Mouse (Mus musculus) urinary bladder, postnatal 25 days (tissue): Measurements from ENCODE around the gene Gif.
A peak's percentile ranks its signal among the peaks of the same experiment; 100 is the strongest.

ENCODE experiments used
- DNase-seq: peaks from one replicate; pipeline ENCODE4 v3.0.0; 2022; ENCODE audit warnings: low spot score

Gif gene

GRCm38 (mm10) chr19:11747298-11747697 is at the start of gene Gif:
TSS of gene Gif (plus strand) at chr19:11747554.
- no peak for DNase-seq

GRCm38 (mm10) chr19:11698342-11698741 is 49.0 kb upstream of the Gif start:
- DNase-seq = no peak

DNA sequence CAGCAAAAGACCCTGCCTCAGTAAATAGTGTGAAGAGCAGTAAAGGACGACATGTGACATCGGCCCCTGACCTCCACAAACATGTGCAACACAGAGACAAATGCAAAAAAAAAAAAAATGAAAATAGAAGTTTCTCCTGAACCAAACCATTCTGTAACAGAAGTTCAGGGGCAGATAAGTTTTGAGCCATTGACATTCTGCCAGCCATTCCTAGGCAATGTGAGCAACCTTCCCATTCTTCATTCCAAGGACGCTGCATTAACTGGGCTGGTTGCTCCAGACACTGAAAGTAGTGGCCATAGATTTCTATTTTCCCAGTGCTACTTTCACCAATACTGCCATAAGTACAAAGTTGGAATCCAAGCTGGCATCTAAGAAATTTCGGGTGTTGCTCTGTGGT is 34.9 kb upstream of the Gif start:
- no peak for DNase-seq

GRCm38 (mm10) chr19:11720071-11720470 is 27.3 kb upstream of the Gif start:
- DNase-seq = no peak

DNA sequence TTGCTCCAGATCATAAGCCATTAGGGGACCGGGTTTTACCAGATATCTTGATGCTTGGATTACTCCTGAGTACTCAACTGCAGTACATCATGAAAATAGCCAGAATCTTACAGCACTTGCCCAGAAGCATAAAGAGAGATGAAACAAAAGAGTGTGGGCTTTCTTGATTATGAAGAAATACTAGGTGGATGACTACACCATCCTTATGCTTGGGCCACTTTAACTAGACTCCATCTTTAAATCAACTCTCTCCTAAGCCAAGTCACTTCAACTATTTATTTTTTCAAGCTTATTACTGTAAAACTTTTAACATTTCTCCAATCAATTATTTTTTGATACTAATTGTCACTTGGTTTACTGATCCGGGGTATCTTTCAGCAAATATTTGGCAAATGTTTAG is 23.5 kb upstream of the Gif start:
- DNase-seq = no peak

DNA sequence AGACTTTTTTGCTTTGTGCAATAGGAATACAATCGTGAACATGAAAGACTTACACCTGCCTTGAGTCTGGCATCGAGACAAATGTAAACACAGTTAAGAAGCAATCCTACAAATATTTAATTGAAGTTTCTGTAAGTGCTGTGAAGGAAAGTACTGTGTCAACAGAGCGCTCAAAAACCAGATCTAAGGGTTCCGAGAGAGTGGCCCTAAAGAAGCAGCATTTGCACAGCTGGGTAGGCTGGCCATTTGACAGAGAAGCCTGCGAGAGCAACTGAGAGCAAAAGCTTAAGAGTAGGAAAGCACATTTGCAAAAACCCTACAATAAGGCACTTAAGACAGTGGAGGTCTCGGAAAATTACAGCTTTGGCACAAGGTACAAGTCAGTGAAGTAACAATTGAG is 23.1 kb upstream of the Gif start:
- no peak for DNase-seq

- no peak for DNase-seq
Observed at GRCm38 (mm10) chr19:11725915-11726314, 21.4 kb upstream of the Gif start.

DNA sequence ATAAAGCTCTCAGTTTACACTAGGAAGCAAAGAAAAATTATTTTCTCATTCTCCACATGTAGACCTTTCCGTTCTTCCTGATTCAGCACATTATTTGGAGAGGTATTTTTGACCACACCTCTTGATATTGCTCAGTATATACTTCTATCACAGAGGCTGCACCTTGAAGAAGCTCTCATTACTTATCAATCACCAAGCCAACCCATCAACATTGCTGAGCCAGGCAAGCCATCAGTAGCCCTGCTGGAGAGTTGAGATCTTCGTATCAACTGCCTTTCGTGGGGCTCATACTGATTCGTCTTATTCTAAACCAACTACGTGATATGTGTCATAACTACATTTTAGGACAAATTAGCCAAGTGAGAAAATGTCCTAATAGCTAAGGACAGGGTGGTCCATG is 20.1 kb upstream of the Gif start:
- DNase-seq = no peak

DNA sequence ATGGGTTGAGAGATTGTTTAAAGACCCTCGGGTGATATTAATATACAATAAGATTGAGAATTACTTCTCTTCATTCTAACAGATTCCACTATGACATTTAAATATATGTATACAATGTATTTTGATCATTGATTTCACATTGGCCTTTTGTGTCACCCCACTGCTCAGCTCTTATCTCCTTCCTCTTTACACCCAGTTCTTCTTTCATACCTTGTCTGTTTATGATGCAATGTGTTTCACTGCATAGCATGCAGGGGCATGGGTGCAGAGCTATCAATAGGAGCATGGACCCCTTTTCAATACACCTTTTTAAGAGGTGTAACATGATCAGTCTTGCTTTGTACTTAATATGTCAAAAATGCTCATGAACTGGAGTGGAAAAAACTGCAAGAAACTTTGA is 17.1 kb upstream of the Gif start:
- no peak for DNase-seq

DNA sequence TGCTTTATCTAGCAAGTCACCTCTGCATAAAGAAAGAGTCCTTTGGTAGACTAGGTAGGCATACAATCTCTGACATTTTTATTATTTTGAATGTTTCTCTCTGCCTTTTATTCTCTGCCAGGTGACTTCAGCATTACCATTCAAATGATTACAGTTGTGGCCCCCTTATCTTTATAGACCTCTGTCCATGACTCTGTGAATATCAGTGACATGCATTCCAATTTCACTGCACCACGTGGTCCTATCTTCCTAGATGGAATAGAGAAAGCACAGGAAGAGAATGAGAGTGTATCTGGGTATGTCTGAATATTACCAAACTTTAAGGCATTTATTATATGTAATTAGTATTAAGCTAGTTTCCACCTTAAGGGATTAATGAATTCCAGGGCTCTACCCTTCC is 10.9 kb upstream of the Gif start:
- DNase-seq = no peak

DNA sequence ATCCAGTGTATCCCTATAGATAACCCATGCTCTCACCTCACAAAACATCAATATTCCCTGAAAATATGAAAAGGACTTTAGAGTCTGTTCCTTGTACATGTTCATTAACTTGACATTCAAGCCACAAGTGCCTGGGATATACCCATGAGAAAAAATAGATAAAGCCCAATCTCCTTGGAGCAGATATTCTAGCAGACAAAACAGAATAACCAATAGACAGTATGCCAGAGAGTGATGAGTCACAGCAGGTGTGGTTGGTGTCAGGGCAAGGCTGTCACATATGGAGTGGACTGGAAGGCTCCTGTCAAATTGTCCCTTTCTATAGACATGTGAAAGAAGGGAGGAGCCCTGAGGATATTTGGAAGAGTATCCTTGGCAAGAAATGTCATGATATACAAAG is 1.7 kb upstream of the Gif start:
- DNase-seq = no peak

- DNase-seq = no peak
Observed at GRCm38 (mm10) chr19:11765059-11765458, 17.7 kb downstream of the Gif start.

DNA sequence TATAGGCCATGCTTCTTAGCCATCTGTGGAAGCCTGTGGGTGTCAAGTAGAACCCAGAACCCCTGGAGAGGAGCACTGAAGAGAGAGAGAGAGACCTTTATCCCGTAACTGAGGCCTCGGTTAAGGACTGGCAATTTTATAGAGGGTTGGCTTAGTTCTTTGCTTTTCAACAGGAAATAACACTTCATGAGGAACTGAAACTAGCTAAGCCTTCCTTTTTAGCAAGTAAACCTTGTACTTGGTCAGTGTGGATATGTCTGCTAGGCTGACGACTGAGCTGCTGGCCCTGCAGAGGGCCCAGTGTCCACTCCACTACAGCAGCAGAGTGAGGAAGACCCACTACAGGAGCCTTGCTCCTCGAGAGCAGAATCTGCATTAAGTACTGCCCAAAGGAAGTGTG is 19.1 kb downstream of the Gif start:
- DNase-seq = no peak

DNA sequence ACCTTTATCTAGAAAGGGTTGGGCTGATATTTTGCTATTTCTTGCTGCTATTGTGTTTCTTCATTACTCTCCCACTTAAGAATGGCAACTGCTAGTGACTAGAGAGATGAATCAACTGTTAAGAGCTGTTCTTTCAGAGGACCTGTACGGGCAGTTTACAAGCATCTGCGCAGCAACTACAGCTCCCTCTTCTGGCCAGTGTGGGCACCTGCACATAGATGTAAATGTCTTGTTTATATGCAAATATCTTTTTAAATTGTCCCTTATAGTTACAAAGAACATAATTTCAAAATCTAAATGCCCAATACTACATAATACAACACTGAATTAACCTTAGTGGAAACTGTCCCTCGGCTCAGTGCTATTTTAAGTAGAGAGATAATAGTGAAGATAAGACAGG is 20.8 kb downstream of the Gif start:
- DNase-seq = peak; percentile 13

GRCm38 (mm10) chr19:11769257-11769920 is 22.0 kb downstream of the Gif start:
- no peak for DNase-seq

DNA sequence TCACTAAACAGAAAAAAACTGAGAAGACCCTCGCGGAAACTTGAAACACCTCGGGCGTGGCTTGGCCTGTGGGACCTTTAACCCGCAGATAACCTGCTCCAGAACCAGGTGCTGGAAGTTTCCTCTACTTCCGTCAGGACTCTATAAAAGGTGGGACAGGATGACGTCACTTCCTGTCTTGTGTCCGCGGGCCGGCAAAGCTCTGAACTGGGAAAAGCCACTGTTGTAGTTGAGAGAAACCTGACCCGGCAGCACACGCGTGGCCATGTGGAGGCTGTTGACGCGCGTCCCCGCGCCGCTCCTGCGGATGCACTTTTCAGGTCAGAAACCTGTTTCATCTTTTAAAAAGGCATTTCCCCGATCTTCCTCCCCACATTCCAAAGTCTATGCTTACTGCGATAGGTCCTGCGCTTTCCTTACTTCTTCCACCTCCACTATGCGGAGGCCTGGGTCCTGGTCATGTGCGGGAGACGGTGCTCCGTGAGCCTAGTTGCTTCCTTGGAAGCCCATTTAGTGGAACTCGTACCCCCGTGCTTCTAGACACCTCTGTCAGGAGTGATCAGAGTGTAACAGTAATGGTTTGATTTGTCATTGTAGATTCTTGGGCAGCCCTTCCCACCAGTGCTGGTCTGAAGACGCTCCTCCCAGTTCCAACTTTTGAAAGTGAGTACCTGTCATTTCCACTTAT is 23.0 kb downstream of the Gif start, which contains the start of gene Mrpl16:
Mrpl16 (plus strand) TSS at position 187 of the 688 bp plus-strand sequence.
- DNase-seq = peak; percentile 80

DNA sequence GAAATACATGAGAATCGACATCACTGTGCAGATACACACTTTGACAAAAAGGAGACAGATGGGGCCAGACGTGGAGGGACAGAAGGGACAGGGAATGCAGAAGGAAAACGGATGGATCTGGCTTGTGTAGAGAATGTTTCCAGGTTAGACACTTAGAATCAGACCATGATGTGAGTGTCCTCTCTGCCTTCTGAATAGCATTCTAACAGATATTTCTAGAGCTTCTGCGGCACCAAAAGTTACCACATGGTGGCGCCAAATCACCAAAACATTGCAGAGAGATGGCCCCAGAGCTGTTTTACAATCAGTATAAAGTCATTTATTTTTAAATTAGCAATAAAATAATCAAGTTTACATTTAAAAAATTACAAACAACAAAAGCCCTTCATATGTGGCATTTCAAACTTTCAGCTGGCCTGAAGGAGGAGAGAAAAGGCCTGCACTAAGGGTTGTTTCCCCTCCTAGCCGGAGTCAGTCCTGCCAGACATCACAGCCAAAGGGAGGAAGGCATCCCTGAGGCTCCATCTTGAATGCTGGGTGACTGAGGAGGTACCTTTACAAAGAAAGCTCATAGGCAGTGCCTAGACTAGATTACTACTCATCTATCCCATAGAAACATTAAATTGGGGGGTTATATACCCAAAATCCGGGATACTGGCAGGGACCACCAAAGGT is 30.0 kb downstream of the Gif start:
- DNase-seq = peak; percentile 63

DNA sequence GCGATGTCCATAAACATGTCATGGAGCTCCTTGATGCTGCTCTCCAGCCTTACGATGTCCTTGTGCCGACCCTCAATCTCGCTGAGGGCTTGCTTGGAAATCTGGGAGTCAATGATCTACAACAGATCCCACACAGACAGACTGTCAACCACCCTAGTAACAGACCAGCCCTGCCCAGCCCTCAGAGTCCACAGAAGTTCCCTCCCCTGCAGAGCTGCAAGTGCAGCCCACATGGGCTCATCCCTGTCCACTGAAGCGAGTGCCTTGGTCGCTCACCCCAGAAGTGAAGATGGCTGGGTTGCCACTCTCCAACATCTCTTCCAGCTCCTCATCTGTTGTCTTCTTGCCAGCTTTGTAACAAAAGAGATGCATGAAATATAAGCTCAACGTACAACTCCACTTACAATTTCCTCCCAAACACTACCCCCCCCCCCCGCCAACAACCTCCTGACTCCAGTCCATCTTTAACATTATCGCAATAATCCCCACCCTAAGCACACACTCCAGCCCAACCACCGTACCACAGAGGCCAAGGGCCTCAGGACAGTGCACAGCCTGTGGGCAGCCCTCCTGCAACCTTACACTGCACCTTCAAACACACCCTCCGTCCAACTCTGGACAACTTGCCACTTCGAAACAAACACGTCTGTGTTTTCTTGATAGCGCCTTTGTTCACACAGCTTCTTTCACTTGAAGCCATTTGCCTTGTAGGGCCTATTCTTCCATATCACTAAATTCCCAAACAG is 38.2 kb downstream of the Gif start:
- no peak for DNase-seq

DNA sequence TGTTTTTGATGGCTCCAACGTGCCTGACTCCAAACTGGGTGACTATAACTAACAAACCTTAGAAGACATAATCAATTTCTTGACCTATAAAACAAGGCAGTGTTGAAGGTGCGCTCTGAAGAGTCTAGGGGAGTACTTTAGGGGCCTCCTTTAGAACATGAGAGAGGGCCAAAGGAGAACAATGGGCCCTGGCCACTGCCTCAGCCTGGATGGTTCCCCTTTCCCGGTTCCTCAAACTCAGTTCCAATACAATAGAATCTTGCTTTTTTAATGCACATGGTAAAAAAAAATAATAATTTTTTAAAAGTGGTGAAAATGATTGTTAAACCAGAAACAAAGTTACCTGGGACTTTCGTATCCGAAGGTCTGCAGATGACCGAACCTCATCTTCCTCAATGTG is 40.5 kb downstream of the Gif start:
- DNase-seq = no peak

DNA sequence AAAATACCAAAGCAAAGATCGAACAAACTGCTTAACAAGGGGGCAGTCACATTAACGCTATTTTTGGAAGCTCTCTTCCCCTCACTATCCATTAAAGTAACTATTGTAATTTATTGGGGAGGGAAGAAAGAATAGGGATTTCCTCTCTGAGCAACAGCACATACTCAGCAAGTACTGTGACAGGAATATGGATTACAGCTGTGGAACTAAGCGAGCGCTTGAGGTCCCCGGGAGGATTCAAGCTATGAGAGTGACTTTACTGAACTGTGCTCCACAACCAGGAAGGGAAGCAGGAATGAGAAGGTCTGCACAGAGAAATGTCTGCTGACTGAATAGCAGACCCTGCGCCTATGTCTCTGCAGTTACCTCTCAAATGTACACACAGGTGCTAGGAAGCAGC is 41.5 kb downstream of the Gif start:
- DNase-seq = no peak

GRCm38 (mm10) chr19:11791825-11792224 is 44.5 kb downstream of the Gif start:
- no peak for DNase-seq

DNA sequence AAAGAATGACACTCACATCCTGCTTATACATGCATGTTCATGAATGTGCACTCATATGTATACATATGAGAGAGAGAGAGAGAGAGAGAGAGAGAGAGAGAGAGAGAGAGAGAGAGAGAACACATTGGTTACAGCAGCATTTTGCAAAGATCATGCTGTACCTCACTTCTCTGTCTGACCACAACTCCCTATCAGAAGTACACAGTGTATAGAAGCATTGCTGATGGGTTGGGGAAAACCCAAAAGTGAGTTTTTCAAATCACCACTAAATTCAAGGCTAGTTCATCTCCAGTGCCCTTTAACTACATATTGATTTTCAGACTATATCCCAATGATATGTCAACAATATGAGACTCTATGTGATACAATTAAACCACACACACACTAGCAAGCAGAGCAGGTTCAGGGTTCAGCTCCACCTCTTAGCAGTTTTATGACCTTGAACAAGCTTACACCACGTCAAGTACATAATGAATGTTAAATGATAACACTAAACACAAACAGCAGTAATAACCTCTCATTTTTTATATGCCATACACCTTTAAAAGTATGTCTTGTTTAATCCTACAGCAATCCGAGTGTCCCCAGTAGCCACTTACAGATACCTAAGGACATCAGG is 46.5 kb downstream of the Gif start:
- no peak for DNase-seq
